Mouse (Mus musculus) adrenal gland (tissue): ENCODE data around the gene 4932411N23Rik.
"Not testable (repeated sequence)": the region's sequence is repeated elsewhere in the genome, so short reads cannot be mapped to it uniquely, and the experiment has no call there.

Experiments
- intact Hi-C: fragments of 180-260 bp; cut with DNase I; formaldehyde crosslinking; loops from one replicate; pipeline ENCODE4 v1.15.1; 2025
- long read RNA-seq, 2 experiments: library from polyadenylated mRNA; unstranded; transcript quantifications; one replicate each; pipeline ENCODE4 v2.0.0; 2020; ENCODE audit warnings: borderline replicate concordance in 1 of 2; ENCODE audit not compliant: insufficient replicate concordance in 1 of 2

4932411N23Rik gene
- long read RNA-seq, experiment 1: 0 reads
- long read RNA-seq, experiment 2: 0 reads

DNA sequence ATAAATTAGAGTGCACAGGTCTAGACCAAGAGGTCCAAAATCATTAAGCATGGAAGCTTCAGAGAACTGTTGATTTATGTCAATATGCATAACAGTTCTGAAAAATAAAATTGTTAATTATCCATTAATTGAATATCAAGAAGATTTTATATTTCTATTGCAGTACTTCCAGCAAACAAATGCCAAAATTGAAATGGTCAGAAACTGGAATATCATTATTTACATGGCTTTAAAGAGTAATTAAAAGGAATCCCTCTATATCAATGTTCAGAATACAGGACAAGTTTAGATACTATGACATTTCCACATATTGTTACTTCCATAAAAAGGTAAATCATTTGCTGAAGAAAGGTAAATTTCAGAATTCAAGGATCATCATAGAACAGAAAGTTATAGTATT is at the start of gene 4932411N23Rik:
Gene 4932411N23Rik, minus strand, starts transcription at position 101 of the 400 bp plus-strand sequence.
- intact Hi-C loops: no loop called here

DNA sequence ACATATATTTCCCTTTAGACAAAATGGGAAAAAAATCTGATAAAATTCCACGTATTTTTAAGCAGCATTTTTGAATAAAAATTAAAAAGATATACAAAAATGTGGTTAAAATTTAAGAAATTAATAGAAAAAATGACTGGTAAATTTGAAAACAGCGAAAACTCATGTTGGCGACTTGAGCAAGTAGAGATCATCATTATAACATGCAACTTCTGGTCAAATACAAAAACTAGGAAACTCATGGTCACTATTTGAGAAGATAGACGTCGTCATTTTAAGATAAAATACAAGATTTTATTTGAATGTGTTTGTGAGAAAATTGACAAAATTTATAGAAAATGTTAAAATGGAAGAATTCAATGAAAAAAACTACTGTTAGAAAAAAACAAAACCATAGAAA is 35.8 kb downstream of the 4932411N23Rik start:
- intact Hi-C loops: no loop called here

DNA sequence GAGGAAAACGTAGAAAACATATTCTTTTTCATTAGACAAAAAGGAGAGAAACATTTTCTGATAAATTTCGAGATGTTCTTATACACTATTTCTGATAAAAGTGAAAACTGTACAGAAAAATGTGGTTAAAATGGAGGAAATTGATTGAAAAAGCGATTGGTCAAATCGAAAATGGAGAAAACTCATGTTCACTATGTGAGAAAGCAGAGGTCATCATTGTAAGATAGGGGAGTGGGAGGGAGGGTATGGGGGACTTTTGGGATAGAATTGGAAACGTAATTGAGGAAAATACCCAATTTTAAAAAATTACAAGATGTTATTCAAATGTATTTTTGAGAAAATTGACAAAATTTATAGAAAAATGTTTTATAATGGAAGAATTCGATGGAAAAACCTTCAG is 38.0 kb downstream of the 4932411N23Rik start:
- intact Hi-C loops: not testable (repeated sequence)

DNA sequence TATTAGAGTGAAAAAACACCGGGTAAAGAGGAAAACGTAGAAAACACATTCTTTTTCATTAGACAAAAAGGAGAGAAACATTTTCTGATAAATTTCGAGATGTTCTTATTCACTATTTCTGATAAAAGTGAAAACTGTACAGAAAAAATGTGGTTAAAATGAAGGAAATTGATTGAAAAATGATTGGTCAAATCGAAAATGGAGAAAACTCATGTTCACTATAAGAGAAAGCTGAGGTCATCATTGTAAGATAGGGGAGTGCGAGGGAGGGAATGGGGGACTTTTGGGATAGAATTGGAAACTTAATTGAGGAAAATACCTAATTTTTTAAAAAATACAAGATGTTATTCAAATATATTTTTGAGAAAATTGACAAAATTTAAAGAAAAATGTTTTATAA is 40.8 kb downstream of the 4932411N23Rik start:
- intact Hi-C loops: not testable (repeated sequence)

DNA sequence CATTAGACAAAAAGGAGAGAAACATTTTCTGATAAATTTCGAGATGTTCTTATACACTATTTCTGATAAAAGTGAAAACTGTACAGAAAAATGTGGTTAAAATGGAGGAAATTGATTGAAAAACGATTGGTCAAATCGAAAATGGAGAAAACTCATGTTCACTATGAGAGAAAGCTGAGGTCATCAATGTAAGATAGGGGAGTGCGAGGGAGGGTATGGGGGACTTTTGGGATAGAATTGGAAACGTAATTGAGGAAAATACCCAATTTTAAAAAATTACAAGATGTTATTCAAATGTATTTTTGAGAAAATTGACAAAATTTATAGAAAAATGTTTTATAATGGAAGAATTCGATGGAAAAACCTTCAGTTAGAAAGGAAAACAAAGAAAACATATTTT is 42.2 kb downstream of the 4932411N23Rik start:
- intact Hi-C loops: not testable (repeated sequence)
